Mouse (Mus musculus): ENCODE results near the gene Acot8. TPM values are rescaled to one million over a fixed set of nuclear protein-coding genes. Genes with fewer than 3 reads are reported as not detected.

Gene Acot8
- polyA plus RNA-seq (2017; shearing (Covaris generic)), result 10 to 100 TPM; 34.5 to 45.6 (median 39.3) TPM

DNA sequence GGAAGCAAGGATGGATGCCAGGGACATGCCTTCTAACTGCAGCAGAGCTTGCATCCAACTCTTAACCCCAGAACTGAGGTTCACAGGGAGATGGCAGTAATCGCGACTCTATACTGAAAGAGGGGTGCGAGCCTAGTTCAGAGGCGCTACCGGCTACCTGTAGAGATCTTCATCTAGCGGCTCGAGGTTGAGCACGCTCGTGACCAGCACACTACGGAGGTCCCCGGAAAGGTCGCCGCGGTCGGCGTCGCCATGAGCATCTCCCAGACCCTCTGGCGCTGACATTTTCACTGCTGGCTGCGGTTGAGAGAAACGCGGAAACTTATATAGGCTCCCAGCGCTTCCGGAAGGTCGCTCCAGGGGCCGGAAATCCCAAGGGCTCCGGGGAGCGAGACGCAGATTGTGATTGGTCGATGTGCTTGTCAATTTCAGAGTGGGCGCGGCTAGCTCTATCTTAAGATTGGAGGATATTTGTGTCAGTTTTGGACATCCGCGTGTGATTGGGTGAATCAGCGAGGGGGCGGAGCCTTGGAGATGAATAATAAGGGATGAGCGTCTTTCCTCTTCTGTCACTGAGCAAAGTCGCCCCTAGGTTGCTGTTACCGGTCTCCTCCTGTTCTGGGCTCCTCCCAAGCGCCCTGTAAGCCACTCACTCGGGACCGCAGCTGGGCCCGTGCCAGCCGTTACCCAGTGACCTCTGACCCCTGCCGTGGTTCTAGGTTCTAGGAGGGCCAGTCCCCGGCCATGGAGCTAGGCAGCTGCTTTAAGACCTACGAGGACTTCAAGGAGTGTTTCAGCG, at the start of gene Acot8, which contains the start of gene Zswim3:
Gene Acot8, minus strand, starts transcription at position 350 of the 799 bp plus-strand sequence.
Gene Zswim3, plus strand, starts transcription at position 566 of the 799 bp plus-strand sequence.
- ATAC-seq, result peak; percentile 97

DNA sequence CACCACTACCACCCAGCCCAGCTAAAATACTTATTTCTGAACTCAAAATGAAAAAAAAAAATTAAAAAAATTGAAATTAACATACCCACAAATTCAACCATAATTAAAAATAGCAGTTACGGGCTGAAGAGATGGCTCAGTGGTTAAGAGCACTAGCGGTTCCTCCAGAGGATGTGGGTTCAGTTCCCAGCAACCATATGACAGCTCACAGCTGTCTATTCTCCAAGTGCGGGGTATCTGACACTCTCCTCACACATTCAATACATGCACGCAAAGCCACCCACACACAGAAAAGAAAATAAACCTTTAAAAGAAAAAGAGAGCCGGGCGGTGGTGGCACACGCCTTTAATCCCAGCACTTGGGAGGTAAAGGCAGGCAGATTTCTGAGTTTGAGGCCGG, 45.4 kb upstream of the Acot8 start:
- peak; percentile 97 for ATAC-seq

DNA sequence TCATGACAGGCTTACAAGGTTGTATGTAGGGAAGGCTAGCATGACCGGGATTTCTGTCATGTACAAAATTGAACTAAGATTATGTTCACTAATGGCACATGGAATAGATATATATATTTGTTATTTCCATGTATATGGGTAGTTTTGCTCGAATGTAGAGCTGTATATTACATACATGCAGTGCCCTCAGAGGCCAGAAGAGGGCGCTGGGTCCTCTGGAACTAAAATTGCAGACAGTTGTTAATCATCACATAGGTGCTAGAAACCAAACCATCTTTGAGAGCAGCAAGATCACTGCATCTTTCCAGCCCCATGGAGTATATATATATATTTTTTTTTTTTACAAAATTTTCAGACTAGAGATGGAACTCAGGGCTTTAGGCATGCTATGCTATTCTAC, 41.1 kb upstream of the Acot8 start:
- ATAC-seq, result no peak

DNA sequence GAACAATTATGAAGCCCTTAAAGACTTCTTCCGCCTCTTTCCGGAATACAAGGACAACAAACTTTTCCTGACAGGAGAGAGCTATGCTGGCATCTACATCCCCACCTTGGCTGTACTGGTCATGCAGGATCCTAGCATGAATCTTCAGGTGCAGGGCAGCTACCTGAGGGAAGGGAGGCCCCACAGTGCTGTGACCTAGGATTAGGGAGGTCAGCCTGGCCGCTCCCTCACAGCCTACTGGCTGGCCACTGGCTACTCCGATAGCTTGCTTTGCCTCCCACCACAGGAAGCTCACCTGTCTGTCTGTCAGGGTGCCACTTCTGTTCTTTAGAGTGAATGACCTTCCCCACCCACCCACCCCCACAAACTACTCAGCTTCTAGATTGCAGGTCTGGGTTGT, 30.5 kb upstream of the Acot8 start:
- ATAC-seq, result no peak

DNA sequence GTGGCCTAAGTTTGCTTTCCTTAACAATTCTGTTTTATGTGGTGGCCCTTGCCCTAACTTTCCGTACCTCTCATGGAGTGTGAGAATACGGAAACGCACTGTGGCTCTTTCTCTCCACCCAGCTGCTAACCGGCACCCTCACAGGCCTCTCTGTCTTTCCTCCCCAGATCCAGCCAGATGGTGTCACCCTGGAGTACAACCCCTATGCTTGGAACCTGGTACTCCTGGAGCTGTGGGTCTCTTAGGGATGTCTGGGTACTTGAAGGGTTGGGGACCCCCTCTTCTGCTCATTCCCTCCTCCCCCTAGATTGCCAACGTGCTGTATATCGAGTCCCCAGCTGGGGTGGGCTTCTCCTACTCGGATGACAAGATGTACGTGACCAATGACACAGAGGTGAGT, 29.8 kb upstream of the Acot8 start:
- no peak for ATAC-seq

DNA sequence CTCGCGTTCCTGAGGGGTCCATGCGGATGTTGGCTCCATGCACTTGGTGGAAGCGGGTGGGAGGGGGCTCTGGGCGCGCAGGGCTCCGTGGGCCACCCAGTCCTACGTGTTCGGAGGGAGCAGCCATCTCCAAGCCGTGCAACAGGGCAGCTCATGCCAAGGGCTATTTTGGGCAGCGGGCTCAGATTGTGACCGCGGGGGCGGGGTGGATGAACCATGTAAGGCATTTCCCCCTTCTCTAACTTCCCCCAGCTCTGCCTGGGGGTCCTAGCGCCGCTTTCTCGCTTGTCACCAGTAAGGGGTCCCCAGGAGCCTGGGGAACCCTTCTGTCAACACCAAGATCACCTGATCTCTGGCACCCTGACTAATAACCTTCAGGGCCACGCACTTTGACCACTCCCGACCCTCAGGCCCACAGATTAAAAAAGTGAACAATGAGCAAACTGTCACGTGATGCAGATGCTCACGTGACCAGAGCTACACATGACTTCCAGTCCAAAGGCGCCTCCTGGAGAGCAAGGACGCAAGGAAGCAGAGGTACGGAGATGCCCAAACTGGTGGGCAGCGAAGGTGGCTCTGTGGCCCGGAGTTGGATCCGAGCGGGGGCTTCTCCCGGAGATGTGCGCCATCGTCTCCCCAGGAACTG, 28.8 kb upstream of the Acot8 start, which contains the start of gene Neurl2:
Gene Neurl2, minus strand, starts transcription at position 143 of the 646 bp plus-strand sequence.
- ATAC-seq, result peak; percentile 68

DNA sequence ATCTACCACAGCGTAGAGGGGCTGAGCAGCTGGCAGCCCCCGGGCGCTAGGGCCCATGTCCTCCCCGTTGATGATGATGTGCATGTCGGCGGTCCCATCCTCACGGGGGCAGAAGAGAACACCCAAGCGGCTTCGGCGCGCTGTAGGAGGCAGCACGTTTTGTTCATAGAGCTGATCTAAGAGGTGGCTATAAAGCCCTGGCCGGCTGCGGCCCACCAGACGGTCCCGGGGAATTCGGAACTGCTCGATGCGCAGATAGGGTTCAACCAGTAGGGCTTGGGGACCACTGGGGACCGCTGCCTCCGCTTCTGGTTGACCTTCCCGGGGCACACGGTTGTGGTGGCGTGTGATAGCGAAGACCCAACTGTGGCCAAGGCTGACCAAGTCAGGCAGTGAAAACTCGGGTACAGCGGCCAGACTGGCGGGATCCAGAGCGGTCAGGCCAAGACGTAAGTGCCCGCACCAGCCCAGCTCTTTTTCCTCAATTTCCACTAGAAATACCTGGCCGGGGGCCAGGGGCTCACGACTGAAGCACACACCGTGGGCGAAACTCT, 28.1 kb upstream of the Acot8 start, which contains the start of gene Ctsa:
Gene Ctsa, plus strand, starts transcription at position 126 of the 554 bp plus-strand sequence.
- peak; percentile 85 for ATAC-seq

DNA sequence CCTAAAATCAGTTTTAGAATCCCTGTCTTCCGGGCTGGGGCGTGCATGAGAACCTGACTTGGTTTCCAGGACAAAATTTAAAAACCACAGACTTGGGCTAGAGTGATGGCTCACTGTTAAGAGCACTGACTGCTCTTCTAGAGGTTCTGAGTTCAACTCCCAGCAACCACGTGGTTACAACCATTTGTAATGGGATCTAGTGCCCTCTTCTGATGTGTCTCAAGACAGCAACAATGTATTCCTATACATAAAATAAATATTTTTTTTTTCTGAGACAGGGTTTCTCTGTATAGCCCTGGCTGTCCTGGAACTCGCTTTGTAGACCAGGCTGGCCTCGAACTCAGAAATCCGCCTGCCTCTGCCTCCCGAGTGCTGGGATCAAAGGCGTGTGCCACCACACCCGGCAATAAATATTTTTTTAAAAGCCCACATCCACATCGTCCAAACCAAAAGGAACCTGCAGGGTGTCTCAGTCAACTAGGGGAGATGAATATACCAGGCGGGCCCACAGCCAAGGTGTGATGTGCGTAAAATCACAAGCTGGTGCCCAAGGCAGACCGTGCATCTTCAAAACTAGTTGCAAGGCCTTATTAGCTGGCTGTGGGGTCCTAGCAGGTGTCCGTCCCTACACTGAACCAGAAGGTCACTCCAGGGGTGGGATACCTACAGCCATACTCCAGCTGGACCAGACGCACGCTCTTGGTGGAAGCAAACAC, 27.5 kb upstream of the Acot8 start:
- ATAC-seq, result no peak

DNA sequence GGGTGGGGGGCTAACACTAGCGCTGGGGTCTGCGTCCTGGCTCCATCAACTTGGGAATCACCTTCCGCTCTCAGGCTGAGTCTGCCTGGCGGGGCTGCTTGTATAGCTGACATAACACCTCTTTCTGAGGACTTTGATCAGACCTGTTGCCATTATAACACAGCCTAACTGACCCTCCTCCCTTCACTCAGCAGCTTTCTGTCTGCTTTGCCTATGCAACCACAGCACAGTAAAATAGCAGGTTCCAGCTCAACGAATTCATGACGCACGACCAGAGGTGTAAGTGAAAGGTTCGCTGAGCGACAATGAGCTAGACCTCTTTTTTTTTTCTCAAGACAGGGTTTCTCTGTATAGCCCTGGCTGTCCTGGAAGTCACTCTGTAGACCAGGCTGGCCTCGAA, 26.3 kb upstream of the Acot8 start:
- no peak for ATAC-seq

DNA sequence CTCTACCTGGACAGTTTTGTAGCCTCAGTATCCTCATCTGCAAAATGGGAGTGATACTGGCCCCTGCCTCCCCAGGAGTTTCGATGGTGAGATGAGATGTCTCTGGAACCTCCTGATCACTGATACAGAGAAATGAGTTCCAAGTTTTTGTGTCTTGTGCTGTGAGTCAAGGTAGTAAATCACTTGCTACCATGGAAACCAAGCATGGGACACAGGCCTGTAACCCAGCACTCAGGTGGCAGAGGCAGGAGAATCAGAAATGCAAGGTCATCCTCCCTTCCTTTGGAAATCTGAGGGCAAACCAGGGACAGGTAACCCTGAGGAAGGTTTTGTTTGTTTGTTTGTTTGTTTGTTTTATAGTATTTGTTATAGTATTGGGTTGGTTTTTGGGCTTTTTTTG, 24.4 kb upstream of the Acot8 start:
- no peak for ATAC-seq

DNA sequence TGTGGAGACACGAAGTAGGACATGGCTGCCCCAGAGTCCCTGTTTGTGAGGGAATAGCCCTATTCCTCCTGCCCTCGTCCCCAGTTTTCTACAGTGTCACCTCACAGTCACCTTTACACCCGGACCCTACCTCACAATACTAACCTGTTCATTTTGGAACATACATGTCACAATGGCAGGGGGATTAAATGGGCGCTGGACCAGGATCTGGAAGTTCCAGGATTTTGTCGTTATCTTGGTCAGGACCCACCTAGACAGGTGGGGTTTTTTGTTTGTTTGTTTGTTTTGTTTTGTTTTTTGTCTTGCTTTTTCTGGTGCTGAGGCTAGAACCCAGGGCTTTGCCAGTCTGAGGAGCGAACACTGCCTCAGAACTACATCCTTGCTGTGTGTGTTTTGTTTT, 23.8 kb upstream of the Acot8 start, which contains the start of gene Spata25:
Gene Spata25, minus strand, starts transcription at position 101 of the 400 bp plus-strand sequence.
- no peak for ATAC-seq

DNA sequence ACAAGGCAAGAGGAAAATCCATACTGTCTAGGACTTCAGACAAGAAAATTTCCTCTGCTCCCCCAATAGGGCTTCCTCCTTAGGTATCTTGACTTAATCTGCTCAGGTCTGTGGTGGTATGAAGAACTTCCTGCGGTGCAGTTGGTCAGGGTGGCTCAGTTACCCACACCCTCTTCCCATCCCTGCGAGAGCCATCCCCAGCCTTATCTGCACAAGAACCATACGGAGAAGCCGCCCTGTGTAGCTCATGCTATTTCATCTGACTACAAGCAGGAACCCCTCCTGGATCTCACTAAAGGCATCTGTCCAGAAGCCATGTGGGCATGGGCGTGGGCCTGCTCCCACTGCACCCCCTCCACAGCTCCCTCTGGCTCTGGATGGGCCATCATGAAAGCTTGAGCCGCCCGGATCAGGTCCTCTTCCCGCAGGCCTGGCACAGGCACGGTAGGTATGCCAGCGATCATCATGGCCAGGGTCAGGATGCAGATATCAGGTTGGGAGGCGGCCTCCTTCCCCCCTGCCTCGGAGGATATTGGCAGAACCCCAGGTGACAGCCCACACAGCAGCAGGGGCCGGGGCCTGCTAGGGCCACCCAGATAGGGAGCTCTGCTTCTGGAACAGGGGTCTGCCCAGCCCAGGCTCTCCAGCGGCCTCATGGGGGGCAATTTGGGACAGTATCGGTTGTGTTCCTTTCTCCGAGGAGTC, 22.6 kb upstream of the Acot8 start:
- no peak for ATAC-seq

DNA sequence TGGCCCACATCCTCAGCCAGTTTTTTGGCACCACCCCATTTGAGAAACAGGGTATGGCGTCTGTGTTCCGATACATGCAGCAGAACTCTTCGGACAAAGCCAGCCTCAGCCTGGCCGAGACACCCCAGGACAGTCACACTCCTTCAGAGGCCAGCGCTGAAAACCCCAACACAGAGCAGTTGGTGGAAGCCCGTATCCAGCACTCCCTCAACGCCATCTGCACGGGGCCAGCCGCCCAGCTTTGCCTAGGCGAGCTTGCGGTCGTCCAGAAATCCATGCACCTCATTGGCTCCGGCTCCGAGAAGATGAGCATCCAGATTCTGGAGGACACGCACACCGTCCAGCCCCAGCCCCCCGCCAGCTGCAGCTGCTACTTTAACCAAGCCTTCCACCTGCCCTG, 20.8 kb upstream of the Acot8 start:
- no peak for ATAC-seq

DNA sequence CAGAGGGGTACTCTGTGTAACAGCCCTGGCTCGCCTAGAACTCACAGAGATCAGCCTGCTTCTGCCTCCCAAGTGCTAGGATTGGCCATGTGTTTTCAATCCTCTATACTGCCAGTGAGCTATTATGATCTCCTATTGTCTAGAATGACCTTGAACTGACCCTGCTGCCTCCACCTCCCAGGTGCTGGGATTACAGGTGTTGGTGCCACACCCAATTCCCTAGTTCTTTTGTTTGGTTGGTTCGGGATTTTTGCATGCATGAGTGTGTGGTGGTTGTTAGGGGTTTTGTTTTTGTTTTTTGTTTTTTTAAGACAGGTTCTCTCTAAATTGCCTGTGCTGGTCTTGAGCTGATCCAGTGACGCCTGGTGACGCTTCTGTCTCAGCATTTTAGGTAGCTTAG, 19.3 kb upstream of the Acot8 start:
- ATAC-seq, result no peak

DNA sequence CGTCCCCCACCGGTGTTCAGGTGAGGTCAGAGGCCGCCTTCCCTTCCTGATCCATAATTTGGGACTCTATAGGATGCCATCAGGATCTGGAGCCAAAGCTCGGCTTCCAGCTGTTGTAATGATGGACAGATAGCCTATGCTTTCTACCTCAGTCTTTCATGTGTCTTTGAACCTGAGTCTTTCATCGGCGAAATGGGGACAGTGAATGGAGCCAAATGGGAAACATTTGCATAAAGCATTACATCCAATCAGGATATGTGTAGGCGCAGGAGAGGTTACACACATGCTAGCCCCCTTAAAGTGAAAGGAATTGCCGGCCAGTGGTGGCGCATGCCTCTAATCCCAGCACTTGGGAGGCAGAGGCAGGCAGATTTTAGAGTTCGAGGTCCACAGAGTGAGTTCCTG, 18.5 kb upstream of the Acot8 start:
- ATAC-seq, result peak; percentile 6

DNA sequence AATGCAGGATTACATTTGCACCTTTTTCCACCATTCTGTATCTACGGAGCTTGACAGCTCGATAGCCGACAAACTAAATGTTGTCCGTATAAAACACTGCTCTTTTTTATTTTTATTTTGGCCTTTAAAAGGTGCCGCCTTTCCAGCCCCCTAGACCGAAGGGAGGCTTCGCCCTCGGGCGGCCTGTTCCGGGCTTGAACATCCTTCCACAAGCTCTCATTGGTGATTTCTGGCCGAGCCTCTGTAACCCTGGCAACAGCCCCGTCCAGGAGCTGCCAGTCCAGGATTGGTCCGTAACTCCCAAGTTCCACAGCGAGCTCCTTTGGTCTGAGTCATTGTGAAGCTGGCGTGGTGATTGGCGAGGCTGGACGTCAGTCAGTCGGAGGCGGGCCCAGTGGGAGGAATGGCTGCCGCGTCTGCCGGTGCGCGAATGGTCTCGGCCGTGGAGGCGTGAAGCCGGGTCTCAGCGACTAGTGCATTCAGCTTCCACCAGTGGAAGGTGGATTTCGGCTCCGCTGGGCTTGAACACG, 18.0 kb upstream of the Acot8 start, which contains the start of gene Zswim1:
Gene Zswim1, plus strand, starts transcription at position 51 of the 530 bp plus-strand sequence.
- ATAC-seq, result peak; percentile 100

DNA sequence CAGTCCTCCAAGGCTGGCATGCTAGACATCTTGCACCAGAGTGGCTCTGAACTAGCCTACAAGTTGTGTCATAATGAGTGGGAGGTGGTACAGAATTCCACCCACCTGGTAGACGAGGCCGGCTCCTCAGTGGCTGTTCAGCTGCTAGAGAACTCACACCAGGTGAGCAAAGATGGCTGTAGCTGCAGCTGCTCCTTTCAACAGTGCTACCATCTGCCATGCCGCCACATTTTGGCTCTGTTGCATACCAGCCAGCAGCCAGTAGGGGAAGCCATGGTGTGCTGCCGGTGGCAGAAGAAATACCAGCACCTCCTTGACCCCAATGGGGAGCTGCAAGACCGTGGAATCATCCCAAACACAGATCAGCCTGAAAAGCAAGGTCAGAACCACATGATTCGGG, 16.4 kb upstream of the Acot8 start:
- no peak for ATAC-seq

DNA sequence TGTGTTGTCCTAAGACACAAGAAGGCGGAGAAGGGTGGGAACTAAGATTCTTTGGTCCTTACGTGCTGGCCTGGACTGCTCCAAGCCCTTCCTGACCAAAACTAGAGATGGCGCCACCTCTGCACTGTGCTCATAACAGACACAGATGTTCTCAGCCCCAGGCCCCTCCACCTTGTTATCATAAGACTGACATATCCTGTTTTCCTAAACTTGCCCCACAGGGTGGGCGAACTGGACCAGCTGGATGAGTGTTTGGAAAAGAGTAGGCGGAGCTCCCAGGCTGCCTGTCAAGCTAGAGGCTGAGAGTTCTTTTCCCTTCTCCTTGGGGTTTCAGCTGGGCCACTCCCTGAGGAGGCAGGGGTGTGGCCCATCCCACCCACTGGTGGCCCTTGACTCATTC, 13.0 kb upstream of the Acot8 start:
- ATAC-seq, result no peak

DNA sequence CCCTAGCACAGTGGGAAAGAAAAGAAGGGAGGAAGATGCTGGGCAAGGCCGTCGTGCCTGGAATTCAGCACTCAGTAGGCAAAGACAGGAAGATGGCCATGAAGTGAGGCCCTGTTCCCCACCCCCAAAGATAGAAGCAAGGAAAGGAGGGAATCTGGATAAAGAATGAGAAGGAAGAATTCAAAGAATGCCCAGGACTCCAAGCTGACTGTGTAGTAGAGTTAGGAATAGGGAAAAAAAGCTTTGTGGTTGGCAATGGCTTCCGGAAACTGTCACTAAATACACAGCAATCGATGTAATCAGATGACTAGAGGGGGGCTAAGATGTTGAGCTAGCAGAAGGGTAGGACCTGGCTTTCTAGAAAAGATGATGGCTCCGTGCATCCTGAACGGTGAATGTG, 12.5 kb upstream of the Acot8 start:
- ATAC-seq, result no peak

DNA sequence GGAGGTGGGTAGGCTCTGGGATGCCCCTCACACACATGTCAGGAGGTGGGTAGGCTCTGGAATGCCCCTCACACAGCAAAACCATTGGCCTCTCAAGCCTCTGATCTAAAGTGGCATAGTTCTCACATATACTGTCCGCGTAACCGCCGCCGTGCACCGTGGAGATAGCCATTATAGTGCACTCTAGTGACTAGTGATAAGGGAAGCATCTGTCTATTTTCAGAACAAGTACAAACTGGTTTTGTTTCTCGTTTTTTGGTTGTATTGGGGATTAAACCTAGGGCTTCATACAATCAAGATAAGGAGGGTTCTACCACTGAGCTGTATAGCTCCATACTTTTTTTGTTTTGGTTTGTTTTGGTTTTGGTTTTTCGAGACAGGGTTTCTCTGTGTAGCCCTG, 11.1 kb upstream of the Acot8 start:
- no peak for ATAC-seq

DNA sequence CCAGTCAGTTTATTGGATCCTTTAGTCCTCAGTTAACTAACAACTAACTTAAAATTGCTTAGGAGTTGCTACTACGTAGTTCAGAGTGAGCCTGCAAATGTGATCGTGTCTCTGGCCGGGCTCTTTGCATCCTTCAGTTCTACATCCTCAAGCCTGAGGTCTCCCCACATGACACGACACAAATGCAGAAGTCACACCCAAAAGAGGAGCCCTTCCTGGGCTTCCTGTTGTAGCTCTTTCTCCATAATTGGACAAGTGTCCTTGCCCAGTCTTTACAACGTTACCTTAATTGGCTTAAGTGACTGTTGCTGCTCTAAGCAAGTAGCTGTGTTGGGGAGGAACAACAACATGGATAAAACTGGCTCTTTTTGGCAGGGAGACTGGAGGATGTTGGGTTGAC, 10.7 kb upstream of the Acot8 start:
- ATAC-seq, result no peak

DNA sequence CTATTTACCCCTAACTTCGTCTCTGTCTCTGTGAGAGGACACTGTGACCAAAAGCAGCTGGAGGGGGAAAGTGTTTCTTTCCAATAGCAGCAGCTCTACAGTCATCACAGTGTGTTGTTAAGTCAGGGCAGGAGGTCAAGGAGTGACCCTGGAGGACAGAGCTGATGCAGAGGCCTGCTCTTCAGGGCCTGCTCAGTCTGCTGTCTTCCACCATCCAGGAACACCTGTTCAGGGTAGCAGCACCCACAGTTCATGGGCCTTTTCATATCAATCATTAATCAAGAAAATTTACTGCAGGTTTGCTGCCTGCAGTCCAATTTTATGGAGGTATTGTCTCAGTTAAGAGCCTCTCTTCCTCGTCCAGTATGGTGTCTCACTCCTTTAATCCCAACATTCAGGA, 8.9 kb upstream of the Acot8 start:
- no peak for ATAC-seq

Measured in inflammation-experienced regulatory T-cells, adult 6 months (primary cell).